Mouse (Mus musculus) heart, postnatal 0 days (tissue): ENCODE measurements around the gene Terb1. TPM values are rescaled to one million over a fixed set of nuclear protein-coding genes. Genes with fewer than 3 reads are reported as not detected.
A peak's percentile ranks its signal among the peaks of the same experiment; 100 is the strongest.

Source experiments
- ATAC-seq: fragments of 200-750 bp; cut with Nextera tagmentation; 2 replicates; pipeline ENCODE4 v1.8.0; 2017; ENCODE audit warnings: low read depth, moderate number of reproducible peaks, moderate library complexity; ENCODE audit not compliant: insufficient read depth
- DNase-seq: peaks from one replicate; pipeline ENCODE4 v3.0.0-alpha.2; 2016; ENCODE audit warnings: low spot score
- H3K27ac ChIP-seq: fragments of 300-500 bp; sonication (generic); 2 replicates; pipeline ENCODE4 v1.5.1; 2014; ENCODE audit warnings: low read depth, mild to moderate bottlenecking
- H3K27me3 ChIP-seq: fragments of 300-500 bp; sonication (generic); 2 replicates; pipeline ENCODE4 v1.6.1; 2014; ENCODE audit warnings: low read length, mixed read lengths; ENCODE audit not compliant: control insufficient read depth, insufficient read depth
- H3K36me3 ChIP-seq: fragments of 300-500 bp; sonication (generic); replicated peaks from 2 replicates; pipeline ENCODE4 v1.6.1; 2014; ENCODE audit warnings: low read length, mixed read lengths; ENCODE audit not compliant: control insufficient read depth, insufficient read depth
- H3K4me1 ChIP-seq: fragments of 300-500 bp; sonication (generic); 2 replicates; pipeline ENCODE4 v1.6.1; 2014; ENCODE audit warnings: antibody characterized with exemption; ENCODE audit not compliant: control insufficient read depth, insufficient read depth
- H3K4me2 ChIP-seq: fragments of 300-500 bp; sonication (generic); 2 replicates; pipeline ENCODE4 v1.6.1; 2014; ENCODE audit warnings: low read depth, mild to moderate bottlenecking, low read length, moderate library complexity
- H3K4me3 ChIP-seq: fragments of 300-500 bp; sonication (generic); 2 replicates; pipeline ENCODE4 v1.5.1; 2014; ENCODE audit warnings: low read depth, low read length
- H3K9ac ChIP-seq: fragments of 300-500 bp; sonication (generic); replicated peaks from 2 replicates; pipeline ENCODE4 v1.6.1; 2014; ENCODE audit warnings: low read depth, low read length, mixed read lengths
- H3K9me3 ChIP-seq: fragments of 300-500 bp; sonication (generic); replicated peaks from 2 replicates; pipeline ENCODE4 v1.6.1; 2016; ENCODE audit warnings: low read length; ENCODE audit not compliant: control insufficient read depth
- CTCF ChIP-seq: IDR thresholded peaks from 2 replicates; pipeline ENCODE4 v1.5.1; 2016; ENCODE audit warnings: antibody characterized with exemption, control low read depth, low read depth
- EP300 ChIP-seq: IDR thresholded peaks from 2 replicates; pipeline ENCODE4 v1.6.1; 2016; ENCODE audit warnings: antibody characterized with exemption, low read depth
- WGBS: fragments of 180-500 bp; shearing (Covaris S2); extraction: QIAGEN DNeasy Blood & Tissue Kit; methylation state at CpG from one replicate; pipeline ENCODE4 v1.1.7; 2014; 5-methylcytosine and 5-hydroxymethylcytosine counted together
- polyA plus RNA-seq: library from polyadenylated mRNA; unstranded; fragments of >200 nt; fragmentation: Nextera tagmentation; extraction: Ambion mirVana; gene quantifications from 2 replicates; pipeline ENCODE4 v1.2.1, GENCODE M21; 2015
- total RNA-seq: library from RNA; depleted of rRNA; stranded (reverse); fragments of >200 nt; gene quantifications from 2 replicates; pipeline ENCODE4 v1.2.3, GENCODE M21; 2014; ENCODE audit warnings: low replicate concordance

Gene Terb1
- total and polyA plus RNA-seq, 2 experiments from 2014 or later: 0.07 to 0.15 TPM

DNA sequence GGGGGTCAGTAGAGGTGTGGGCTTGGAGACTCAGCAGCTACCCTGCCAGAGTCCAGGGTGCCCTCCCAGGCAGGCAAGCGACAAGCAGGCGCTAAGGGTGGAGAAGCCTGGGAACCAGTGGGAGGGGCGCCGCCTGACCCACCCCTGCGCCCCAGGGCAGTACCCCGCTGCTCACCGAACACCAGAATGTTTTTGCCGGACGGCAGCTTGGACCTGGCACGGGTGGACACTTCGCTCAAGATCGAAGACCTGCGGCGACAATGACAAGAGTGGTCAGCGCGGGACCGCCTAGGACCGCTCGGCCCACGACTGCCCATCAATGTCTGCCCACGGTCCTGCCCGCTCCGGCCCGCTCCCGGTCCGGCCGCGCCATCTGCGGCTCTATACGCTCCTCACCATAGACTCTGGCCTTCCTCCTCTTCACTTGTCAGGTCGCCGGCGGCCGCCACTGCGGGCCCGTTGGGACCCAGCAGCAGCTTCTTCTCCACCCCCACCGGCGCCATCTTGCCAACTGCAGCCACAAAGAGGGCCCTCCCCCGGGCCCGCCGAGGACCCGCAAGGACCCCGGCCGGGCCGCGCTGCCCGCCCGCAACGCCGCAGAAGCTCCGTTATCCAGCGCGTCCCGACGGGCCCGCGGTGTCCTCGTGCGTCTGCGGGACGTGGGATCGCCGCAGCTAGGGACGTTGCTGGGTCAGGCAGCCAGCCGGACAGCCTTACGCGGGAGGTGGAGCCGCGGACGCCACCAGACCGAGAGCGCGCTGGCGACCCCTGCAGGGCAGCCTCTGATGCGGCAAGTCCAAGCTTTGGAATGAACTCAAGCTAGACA is 67.2 kb downstream of the Terb1 start, which contains the start of gene Dync1li2:
Dync1li2 (minus strand) TSS at position 749 of the 826 bp plus-strand sequence.
- Histone ChIP-seq H3K27ac (peak within 1 kb of the TSS; percentile 93), H3K27me3 (no peaks in the 10 kb centered on the region), H3K4me2 (peak within 1 kb of the TSS; percentile 82), H3K4me3 (peak within 1 kb of the TSS; percentile 71), H3K9ac (peak within 1 kb of the TSS; percentile 84), H3K9me3 (no peaks in the 10 kb centered on the region), H3K4me1 (peaks cover 12% of the 10 kb centered on the region), H3K36me3 (peaks cover 28% of the 10 kb centered on the region)
- ATAC-seq (peak; percentile 89), DNase-seq (peak; percentile 82)
- WGBS: under 1% methylated on average over 72 of the region's 75 CpGs
- TF ChIP-seq CTCF: peak; percentile 78
- peak; percentile 93 for TF ChIP-seq EP300

GRCm38 (mm10) chr8:104441613-104442012 is 68.1 kb downstream of the Terb1 start:
- Histone ChIP-seq H3K4me2 (peak overlapping the region; percentile 82), H3K9ac (peak overlapping the region; percentile 84), H3K27ac (peak overlapping the region; percentile 93; the same call in 1 of the 2 replicates), H3K36me3 (peaks cover 37% of the 10 kb centered on the region), H3K27me3 (no peaks in the 10 kb centered on the region), H3K9me3 (no peaks in the 10 kb centered on the region), H3K4me1 (peaks cover 12% of the 10 kb centered on the region), H3K4me3 (peak overlapping the region; percentile 71)
- 49% methylated on average over 7 of the region's 7 CpGs for WGBS
- no peak for ATAC-seq
- DNase-seq: no peak
- TF ChIP-seq CTCF (no peak), EP300 (no peak)

GRCm38 (mm10) chr8:104439461-104439860 is 70.2 kb downstream of the Terb1 start:
- DNase-seq: no peak
- Histone ChIP-seq H3K4me3 (no peak overlapping the region), H3K36me3 (peaks cover 50% of the 10 kb centered on the region), H3K9ac (no peak overlapping the region), H3K9me3 (no peaks in the 10 kb centered on the region), H3K4me2 (no peak overlapping the region), H3K27ac (no peak overlapping the region), H3K4me1 (peaks cover 20% of the 10 kb centered on the region), H3K27me3 (no peaks in the 10 kb centered on the region)
- ATAC-seq: no peak
- 87% methylated on average over 8 of the region's 8 CpGs for WGBS
- TF ChIP-seq EP300 (no peak), CTCF (no peak)

DNA sequence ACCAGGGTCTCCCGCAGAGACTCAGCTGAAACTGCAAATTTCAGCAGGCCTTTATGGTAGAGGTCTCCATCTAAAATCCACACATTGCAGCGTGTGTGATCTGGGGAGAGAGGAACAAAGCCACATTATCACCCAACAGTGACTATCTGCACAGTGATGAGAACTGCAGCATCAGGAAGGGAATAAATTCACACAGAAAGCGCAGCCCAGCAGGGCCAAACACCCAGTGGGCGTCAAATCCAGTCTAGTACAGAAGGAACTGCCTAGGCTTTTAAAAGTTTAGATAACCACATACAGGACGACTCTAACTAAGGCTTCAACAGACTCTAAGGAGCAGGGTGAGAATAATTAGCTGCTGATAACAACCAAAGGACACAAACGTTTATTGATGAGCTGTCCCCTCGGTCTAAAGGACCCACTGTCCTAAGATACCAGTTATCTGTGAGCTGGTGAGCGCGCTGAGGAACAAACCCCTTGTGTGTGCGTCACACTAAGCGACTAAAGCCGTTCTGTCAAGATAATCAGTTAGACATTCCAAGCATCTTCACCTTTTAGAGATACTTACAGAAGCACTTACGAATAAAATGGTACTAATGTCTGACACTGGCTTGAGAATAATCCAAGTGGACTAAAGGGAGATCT is 72.1 kb downstream of the Terb1 start:
- Histone ChIP-seq H3K27ac (no peak overlapping the region), H3K9ac (no peak overlapping the region), H3K4me2 (no peak overlapping the region), H3K4me3 (no peak overlapping the region), H3K36me3 (peaks cover 67% of the 10 kb centered on the region), H3K9me3 (no peaks in the 10 kb centered on the region), H3K4me1 (peaks cover 20% of the 10 kb centered on the region), H3K27me3 (no peaks in the 10 kb centered on the region)
- no peak for ATAC-seq
- DNase-seq: no peak
- TF ChIP-seq CTCF (no peak), EP300 (no peak)
- WGBS: 67% methylated on average over 13 of the region's 13 CpGs

GRCm38 (mm10) chr8:104436591-104436990 is 73.1 kb downstream of the Terb1 start:
- ATAC-seq (no peak), DNase-seq (no peak)
- 74% methylated on average over 4 of the region's 4 CpGs for WGBS
- TF ChIP-seq CTCF (no peak), EP300 (no peak)
- peaks cover 77% of the 10 kb centered on the region for H3K36me3 ChIP-seq
- H3K9ac ChIP-seq: no peak overlapping the region
- no peak overlapping the region for H3K4me2 ChIP-seq
- peak overlapping the region; percentile 83 for H3K27ac ChIP-seq
- H3K9me3 ChIP-seq: no peaks in the 10 kb centered on the region
- H3K4me1 ChIP-seq: peaks cover 14% of the 10 kb centered on the region
- H3K27me3 ChIP-seq: no peaks in the 10 kb centered on the region
- H3K4me3 ChIP-seq: no peak overlapping the region
